Mouse (Mus musculus): ENCODE measurements around the gene Ubxn4. TPM values are rescaled to one million over a fixed set of nuclear protein-coding genes. Genes with fewer than 3 reads are reported as not detected.
"Not testable (repeated sequence)": the region's sequence is repeated elsewhere in the genome, so short reads cannot be mapped to it uniquely, and the experiment has no call there.

Gene Ubxn4
- polyA plus RNA-seq, 1 experiment from 2014 or later, result 61.2 TPM

DNA sequence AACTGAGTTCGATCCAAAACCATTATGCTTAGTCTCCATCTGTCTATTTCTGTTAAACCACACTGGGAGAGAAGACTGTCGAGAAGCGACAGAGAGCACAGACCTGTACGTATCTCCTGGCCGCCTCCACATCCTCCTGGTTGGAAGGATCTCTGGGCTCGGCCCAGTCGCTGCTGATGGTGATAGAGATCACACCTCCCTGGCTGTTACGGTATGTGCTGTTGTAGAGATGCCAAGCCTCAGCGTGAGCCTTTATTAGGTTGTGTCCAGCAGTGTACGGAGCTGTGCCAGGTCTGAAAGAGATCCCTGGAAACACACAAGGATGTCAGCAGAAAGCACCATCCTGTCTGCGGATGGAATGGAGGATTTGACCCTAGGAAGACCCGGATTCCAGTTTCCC, 49.8 kb downstream of the Ubxn4 start:
- H3K27ac ChIP-seq (ENCODE audit: low read length), result no peak overlapping the region
- no peaks in the 10 kb centered on the region for H3K27me3 ChIP-seq (ENCODE audit: control insufficient read depth, insufficient read depth, low read length)
- no peak overlapping the region; the same call in 1 of the 2 replicates for H3K9ac ChIP-seq (ENCODE audit: low read length)
- no peak overlapping the region for H3K4me3 ChIP-seq (replicated peaks; ENCODE audit: low read length)
- no peak overlapping the region for H3K4me2 ChIP-seq (ENCODE audit: low read depth, low read length)
- H3K36me3 ChIP-seq (ENCODE audit: control insufficient read depth, insufficient read depth, low read length), result no peaks in the 10 kb centered on the region
- H3K4me1 ChIP-seq (ENCODE audit: control insufficient read depth, insufficient read depth, low read length), result no peaks in the 10 kb centered on the region
- H3K9me3 ChIP-seq (replicated peaks; ENCODE audit: control insufficient read depth, low read length), result no peaks in the 10 kb centered on the region
- no peak for ATAC-seq (ENCODE audit: insufficient read depth, low FRiP score)
- WGBS, result 84% methylated on average over 12 of the region's 12 CpGs

DNA sequence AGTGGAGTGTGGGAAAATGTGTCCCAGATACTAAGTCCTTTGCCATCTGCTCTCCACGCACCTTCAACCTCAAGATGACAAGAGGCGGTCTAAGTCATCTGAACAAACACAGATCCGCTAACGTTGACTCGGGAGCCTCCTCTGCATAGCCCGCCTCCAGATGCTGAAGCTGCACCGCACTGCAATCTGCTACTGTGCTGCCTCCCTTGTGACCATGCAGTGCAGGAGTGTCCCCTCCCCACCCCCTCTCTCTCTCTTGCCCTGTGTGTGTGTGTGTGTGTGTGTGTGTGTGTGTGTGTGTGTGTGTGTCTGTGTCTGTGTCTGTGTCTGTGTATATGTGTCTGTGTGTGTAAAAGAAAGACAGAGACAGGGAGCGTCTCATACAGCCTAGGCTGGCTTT, 51.5 kb downstream of the Ubxn4 start:
- 74% methylated on average over 8 of the region's 8 CpGs for WGBS
- no peak for ATAC-seq (ENCODE audit: insufficient read depth, low FRiP score)
- H3K4me2 ChIP-seq (ENCODE audit: low read depth, low read length), result no peak overlapping the region
- H3K36me3 ChIP-seq (ENCODE audit: control insufficient read depth, insufficient read depth, low read length), result no peaks in the 10 kb centered on the region
- no peak overlapping the region for H3K27ac ChIP-seq (ENCODE audit: low read length)
- H3K4me1 ChIP-seq (ENCODE audit: control insufficient read depth, insufficient read depth, low read length), result no peaks in the 10 kb centered on the region
- no peak overlapping the region for H3K4me3 ChIP-seq (replicated peaks; ENCODE audit: low read length)
- H3K9me3 ChIP-seq (replicated peaks; ENCODE audit: control insufficient read depth, low read length), result no peaks in the 10 kb centered on the region
- H3K27me3 ChIP-seq (ENCODE audit: control insufficient read depth, insufficient read depth, low read length), result no peaks in the 10 kb centered on the region
- H3K9ac ChIP-seq (ENCODE audit: low read length), result no peak overlapping the region

DNA sequence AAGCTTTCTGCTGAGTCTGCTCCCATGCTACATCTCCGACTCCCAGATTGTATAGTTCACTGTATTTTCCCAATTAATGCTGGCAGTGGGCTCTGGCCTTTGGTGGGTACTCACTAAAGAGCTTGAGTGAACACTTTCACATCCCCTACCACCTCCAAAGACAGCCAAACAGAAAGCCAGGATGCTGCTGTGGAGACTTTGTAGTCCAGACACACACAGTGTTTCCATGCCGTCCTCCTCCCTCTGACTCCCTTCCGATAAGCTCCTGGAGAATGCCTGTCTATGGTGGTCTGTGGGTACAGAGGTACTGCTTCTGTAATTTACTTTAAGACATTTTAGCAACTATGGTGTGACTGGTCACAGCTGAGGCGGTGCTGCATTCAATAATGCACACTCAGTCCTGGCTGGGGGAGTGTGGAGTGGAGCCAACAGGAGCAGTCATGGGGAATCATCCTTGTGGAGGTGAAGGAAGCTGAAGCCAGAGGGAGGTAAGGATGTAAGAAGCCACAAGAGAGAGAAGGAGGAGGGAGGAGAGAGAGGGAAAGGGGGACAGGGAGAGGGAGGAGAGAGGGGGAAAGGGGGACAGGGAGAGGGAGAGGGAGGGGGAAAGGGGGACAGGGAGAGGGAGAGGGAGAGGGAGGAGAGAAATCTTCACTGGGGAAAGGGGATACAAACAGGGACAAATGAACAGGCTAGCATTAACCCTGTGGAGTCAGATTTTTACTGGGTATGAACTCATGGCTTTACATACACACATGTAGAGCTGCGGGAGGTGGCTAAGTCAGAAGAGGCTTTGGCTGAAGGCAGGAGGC, 52.2 kb downstream of the Ubxn4 start:
- no peak overlapping the region for H3K9ac ChIP-seq (ENCODE audit: low read length)
- no peaks in the 10 kb centered on the region for H3K4me1 ChIP-seq (ENCODE audit: control insufficient read depth, insufficient read depth, low read length)
- no peak overlapping the region for H3K4me3 ChIP-seq (replicated peaks; ENCODE audit: low read length)
- no peak overlapping the region for H3K27ac ChIP-seq (ENCODE audit: low read length)
- no peaks in the 10 kb centered on the region for H3K9me3 ChIP-seq (replicated peaks; ENCODE audit: control insufficient read depth, low read length)
- no peaks in the 10 kb centered on the region for H3K36me3 ChIP-seq (ENCODE audit: control insufficient read depth, insufficient read depth, low read length)
- no peak overlapping the region for H3K4me2 ChIP-seq (ENCODE audit: low read depth, low read length)
- ATAC-seq (ENCODE audit: insufficient read depth, low FRiP score), result 0 out of 2 replicates have a peak, but pooled peaks have one; percentile 19
- WGBS, result 66% methylated on average over 5 of the region's 5 CpGs
- H3K27me3 ChIP-seq (ENCODE audit: control insufficient read depth, insufficient read depth, low read length), result no peaks in the 10 kb centered on the region

DNA sequence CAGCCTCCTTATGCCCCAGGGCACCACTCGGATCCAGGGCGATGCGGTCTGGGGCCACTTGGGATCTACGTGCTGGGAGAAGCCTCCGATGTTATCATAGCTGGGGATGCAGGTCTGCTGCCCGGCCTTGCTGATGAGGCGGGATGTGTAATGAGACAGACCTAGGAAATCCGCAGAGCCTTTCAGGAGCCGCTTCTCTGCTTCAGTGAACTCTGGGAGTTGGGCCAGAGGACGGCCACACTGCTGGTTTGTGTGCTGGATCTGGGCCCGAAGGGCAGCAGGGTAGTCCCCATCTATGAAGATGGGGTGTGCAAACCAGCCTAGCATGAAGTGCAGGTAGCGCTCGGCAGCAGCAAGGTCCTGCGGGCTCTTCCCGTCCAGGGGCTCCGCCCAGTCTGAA, 60.1 kb downstream of the Ubxn4 start:
- no peaks in the 10 kb centered on the region for H3K4me1 ChIP-seq (ENCODE audit: control insufficient read depth, insufficient read depth, low read length)
- H3K4me3 ChIP-seq (replicated peaks; ENCODE audit: low read length), result no peak overlapping the region
- no peaks in the 10 kb centered on the region for H3K27me3 ChIP-seq (ENCODE audit: control insufficient read depth, insufficient read depth, low read length)
- no peaks in the 10 kb centered on the region for H3K9me3 ChIP-seq (replicated peaks; ENCODE audit: control insufficient read depth, low read length)
- no peaks in the 10 kb centered on the region for H3K36me3 ChIP-seq (ENCODE audit: control insufficient read depth, insufficient read depth, low read length)
- H3K27ac ChIP-seq (ENCODE audit: low read length), result no peak overlapping the region
- WGBS, result 91% methylated on average over 16 of the region's 16 CpGs
- no peak overlapping the region for H3K4me2 ChIP-seq (ENCODE audit: low read depth, low read length)
- no peak for ATAC-seq (ENCODE audit: insufficient read depth, low FRiP score)
- H3K9ac ChIP-seq (ENCODE audit: low read length), result no peak overlapping the region

DNA sequence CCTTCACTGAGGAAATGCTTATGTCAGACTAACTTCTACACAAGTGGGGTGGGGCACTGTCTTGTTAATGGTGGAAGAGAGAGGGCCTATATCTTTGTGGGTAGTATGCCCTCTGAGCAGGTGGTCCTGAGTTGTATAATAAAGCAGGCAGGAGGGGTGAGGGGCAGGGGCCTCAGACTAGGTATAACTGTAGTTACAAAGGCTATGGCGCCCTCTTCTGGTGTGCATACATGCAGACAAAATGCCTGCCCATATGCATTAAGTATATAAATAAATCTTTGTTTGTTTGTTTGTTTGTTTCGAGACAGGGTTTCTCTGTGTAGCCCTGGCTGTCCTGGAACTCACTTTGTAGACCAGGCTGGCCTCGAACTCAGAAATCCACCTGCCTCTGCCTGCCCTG, 65.3 kb downstream of the Ubxn4 start:
- Histone ChIP-seq H3K9me3 (replicated peaks; ENCODE audit: control insufficient read depth, low read length) (no peaks in the 10 kb centered on the region), H3K4me1 (ENCODE audit: control insufficient read depth, insufficient read depth, low read length) (no peaks in the 10 kb centered on the region)

DNA sequence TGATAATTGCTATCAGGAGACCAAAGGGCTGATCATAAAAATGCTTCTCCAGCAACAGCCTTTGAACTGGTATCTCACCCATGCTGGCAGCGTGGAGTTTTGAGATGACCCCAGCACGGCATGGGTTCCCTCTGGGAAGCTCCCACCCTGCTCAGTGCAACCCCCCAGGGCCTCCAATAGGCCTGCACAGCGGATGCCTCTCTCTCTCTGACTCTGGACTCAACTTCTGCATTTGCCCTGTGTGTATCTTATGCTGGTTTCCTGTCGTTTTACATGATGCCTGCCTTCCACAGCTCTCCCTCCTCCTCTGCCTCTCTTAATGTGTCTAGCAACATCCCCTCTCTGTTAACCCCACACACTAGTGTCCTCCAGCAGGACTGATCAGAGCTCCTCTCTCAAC, 70.9 kb downstream of the Ubxn4 start:
- Histone ChIP-seq H3K4me2 (ENCODE audit: low read depth, low read length) (no peak overlapping the region), H3K9ac (ENCODE audit: low read length) (no peak overlapping the region), H3K36me3 (ENCODE audit: control insufficient read depth, insufficient read depth, low read length) (no peaks in the 10 kb centered on the region), H3K9me3 (replicated peaks; ENCODE audit: control insufficient read depth, low read length) (no peaks in the 10 kb centered on the region), H3K27ac (ENCODE audit: low read length) (no peak overlapping the region), H3K4me1 (ENCODE audit: control insufficient read depth, insufficient read depth, low read length) (no peaks in the 10 kb centered on the region), H3K27me3 (ENCODE audit: control insufficient read depth, insufficient read depth, low read length) (no peaks in the 10 kb centered on the region), H3K4me3 (replicated peaks; ENCODE audit: low read length) (no peak overlapping the region)
- WGBS, result 57% methylated on average over 4 of the region's 4 CpGs
- ATAC-seq (ENCODE audit: insufficient read depth, low FRiP score), result no peak

More for the DNA sequence above, 65.3 kb downstream of the Ubxn4 start:
- Histone ChIP-seq H3K9ac (ENCODE audit: low read length) (no peak overlapping the region), H3K4me3 (replicated peaks; ENCODE audit: low read length) (no peak overlapping the region), H3K27me3 (ENCODE audit: control insufficient read depth, insufficient read depth, low read length) (no peaks in the 10 kb centered on the region), H3K4me2 (ENCODE audit: low read depth, low read length) (no peak overlapping the region), H3K27ac (ENCODE audit: low read length) (no peak overlapping the region), H3K36me3 (ENCODE audit: control insufficient read depth, insufficient read depth, low read length) (no peaks in the 10 kb centered on the region)
- 75% methylated on average over 3 of the region's 3 CpGs for WGBS
- ATAC-seq (ENCODE audit: insufficient read depth, low FRiP score), result no peak

DNA sequence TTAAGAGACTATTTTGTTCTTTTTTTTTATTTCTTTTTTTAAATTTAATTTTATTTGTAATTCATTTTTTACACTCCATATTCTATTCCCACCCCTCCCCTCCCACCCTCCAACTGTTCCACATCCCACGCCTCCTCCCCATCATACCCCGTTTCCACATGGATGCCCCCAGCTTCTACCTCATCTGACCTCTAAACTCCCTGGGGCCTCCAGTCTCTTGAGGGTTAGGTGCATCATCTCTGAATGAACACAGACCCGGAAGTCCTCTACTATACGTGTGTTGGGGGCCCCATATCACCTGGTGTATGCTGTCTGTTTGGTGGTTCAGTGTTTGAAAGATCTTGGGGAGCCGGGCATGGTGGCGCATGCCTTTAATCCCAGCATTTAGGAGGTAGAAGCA, 75.5 kb downstream of the Ubxn4 start:
- ATAC-seq (ENCODE audit: insufficient read depth, low FRiP score); H3K4me2 ChIP-seq (ENCODE audit: low read depth, low read length); H3K36me3 ChIP-seq (ENCODE audit: control insufficient read depth, insufficient read depth, low read length); H3K27me3 ChIP-seq (ENCODE audit: control insufficient read depth, insufficient read depth, low read length); H3K27ac ChIP-seq (ENCODE audit: low read length); H3K9ac ChIP-seq (ENCODE audit: low read length); H3K9me3 ChIP-seq (replicated peaks; ENCODE audit: control insufficient read depth, low read length); H3K4me3 ChIP-seq (replicated peaks; ENCODE audit: low read length); H3K4me1 ChIP-seq (ENCODE audit: control insufficient read depth, insufficient read depth, low read length): not testable (repeated sequence)
- WGBS, result 84% methylated on average over 6 of the region's 6 CpGs

DNA sequence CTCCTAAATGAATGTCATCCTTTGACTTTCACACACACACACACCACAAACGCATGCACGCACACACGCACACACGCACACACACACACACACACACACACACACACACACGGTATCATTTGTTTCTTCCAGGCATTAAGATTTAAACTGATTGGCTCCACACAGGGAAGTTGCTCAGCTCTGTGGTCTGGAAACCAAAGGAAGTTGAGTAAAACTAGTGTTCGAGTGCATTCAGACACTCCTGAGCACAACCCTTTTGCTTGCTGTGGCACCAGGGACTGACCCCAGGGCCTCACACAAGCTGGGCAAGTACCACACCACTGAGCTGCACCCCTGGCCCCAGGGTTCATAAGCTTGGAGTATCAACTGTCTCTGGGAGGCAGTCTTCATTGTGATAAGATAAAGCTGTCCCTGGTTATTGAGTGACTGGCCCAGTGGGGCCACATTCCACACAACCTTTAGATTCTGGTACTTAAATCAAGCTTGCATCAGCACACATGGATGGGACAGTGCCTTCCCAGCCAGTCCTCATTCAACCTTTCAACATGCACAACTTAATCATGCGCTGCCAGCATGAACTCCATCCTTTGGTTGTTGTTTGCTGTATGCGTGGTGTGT, 79.4 kb downstream of the Ubxn4 start:
- Histone ChIP-seq H3K36me3 (ENCODE audit: control insufficient read depth, insufficient read depth, low read length) (no peaks in the 10 kb centered on the region), H3K4me3 (replicated peaks; ENCODE audit: low read length) (no peak overlapping the region), H3K4me1 (ENCODE audit: control insufficient read depth, insufficient read depth, low read length) (no peaks in the 10 kb centered on the region), H3K9ac (ENCODE audit: low read length) (no peak overlapping the region), H3K27ac (ENCODE audit: low read length) (no peak overlapping the region), H3K9me3 (replicated peaks; ENCODE audit: control insufficient read depth, low read length) (no peaks in the 10 kb centered on the region), H3K4me2 (ENCODE audit: low read depth, low read length) (no peak overlapping the region), H3K27me3 (ENCODE audit: control insufficient read depth, insufficient read depth, low read length) (no peaks in the 10 kb centered on the region)
- 79% methylated on average over 8 of the region's 8 CpGs for WGBS
- ATAC-seq (ENCODE audit: insufficient read depth, low FRiP score), result no peak

DNA sequence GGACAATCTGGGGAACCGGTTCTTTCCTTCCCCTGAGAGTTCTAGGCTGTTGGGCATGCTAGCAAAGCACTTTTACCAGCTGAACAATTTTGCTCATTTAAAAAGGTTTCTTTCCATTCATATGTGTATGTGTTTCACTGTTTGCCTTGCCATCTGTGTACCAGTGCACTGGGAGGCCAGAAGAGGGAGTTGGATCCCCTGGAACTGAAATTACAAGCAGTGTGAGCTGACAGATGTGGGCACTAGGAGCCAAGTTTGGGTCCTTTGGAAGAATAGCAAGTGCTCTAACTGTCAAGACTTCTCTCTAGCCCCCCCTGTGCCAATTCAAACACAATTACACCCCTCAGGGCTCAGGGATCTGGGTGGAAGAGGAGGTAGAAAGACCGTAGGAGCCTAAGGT, 81.0 kb downstream of the Ubxn4 start:
- Histone ChIP-seq H3K36me3 (ENCODE audit: control insufficient read depth, insufficient read depth, low read length) (no peaks in the 10 kb centered on the region), H3K9me3 (replicated peaks; ENCODE audit: control insufficient read depth, low read length) (no peaks in the 10 kb centered on the region), H3K27ac (ENCODE audit: low read length) (no peak overlapping the region), H3K4me2 (ENCODE audit: low read depth, low read length) (no peak overlapping the region), H3K9ac (ENCODE audit: low read length) (no peak overlapping the region), H3K27me3 (ENCODE audit: control insufficient read depth, insufficient read depth, low read length) (no peaks in the 10 kb centered on the region), H3K4me1 (ENCODE audit: control insufficient read depth, insufficient read depth, low read length) (no peaks in the 10 kb centered on the region), H3K4me3 (replicated peaks; ENCODE audit: low read length) (no peak overlapping the region)
- 81% methylated on average over 2 of the region's 2 CpGs for WGBS
- no peak for ATAC-seq (ENCODE audit: insufficient read depth, low FRiP score)

All from stomach, embryonic 16.5 days (tissue).